Mouse (Mus musculus): ENCODE data around the gene Nup188.

The Nup188 gene

DNA sequence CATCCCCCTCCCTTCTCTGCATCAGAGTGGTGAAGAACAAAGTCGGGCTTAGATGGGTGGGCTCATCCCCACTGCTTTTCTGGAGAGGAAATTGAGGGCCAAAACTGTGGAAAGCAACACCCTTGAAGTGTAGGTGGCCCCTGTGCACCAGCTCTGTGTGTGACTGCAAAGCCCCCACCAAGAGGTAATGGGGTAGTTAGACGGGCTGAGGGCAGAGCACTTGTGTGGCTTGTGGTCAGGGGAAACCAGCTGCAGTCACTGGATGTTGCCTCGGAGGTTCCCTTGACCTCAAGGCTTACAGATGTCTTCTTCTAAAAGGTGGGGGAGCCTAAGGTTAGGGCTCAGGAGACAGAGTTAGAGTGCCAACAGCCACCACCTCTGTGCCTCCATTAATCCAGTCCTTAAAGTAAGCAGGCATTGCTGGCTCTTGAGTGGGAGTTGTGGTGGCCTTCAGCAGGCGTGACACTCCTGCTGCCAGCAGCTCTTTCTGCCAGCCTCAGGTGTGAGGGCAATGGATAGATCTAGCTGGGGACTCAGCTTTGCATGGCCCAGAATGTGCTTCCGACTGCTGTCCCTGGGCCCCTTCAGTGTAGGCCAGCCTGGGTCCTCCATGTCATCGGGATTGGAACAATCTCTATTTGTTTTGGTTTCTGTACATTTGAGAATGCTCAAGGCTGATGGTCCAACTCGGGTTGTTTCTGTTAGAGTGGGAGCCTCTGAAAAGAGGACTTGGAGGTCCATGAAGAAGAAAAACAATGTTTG lies 28.3 kb upstream of the Nup188 start:
- peak; percentile 94 for DNase-seq

DNA sequence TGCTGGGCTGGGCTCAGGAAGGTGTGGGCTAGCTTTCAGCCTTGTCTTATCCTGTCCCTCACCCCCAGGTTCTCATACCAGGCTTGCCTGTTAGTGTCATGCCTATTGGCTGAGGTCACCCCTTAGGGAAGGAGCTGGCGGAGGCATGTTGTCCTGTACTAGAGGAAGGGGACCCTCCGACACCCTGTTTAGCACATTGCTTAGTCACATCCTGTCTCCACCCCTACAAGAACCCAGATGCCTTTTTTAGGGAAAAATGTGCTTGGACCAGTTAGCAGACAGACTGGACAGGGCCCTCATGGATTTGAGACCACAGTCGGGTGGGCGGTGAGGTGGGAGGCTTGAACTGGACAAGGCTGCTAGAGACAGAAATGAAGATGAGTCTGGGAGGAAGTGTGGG lies 27.6 kb upstream of the Nup188 start:
- peak; percentile 100 for DNase-seq

DNA sequence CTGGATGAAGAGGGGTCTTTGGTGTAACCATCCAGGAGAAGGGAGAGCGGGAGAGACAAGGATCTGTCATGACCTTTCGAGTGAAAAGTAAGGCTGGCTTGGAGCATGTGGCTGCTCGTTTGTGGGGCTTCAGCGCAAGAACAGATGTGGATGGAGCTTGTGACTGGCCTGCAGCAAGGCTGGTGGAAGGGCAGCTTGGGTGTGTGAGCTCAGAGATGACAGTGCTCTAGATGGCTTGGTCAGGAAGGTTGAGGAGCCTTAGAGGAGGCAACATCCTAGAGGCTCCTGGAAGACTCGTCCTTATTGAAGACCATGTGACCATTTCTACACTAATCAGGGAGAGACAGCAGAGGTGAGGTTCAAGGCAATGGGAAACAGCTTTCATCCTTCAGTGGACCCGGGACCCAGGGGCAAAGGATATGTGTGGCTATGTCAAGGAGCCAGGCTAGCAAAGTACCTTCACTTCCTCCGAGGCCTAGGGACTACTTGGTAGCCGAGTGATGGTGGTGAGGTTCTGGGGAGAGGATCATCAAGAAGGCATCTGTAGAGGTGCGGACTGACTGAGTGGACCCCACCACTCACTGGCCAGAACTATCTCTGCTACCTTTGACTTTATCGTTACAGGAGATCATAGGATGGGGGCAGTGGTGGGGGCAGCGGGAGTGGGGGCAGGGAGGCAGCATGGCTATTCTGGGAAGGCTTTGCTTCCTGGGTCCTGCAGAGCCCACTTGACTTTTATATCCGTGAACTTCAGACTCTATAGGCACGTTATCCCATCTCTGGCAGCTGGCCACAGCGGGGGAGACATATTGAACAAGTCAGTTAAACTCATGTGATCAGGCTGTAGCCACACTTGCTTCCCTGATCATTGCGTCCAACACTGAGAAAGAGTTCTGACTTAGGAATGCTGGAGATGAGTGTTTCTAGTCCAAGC lies 26.8 kb upstream of the Nup188 start:
- peak; percentile 95 for DNase-seq

DNA sequence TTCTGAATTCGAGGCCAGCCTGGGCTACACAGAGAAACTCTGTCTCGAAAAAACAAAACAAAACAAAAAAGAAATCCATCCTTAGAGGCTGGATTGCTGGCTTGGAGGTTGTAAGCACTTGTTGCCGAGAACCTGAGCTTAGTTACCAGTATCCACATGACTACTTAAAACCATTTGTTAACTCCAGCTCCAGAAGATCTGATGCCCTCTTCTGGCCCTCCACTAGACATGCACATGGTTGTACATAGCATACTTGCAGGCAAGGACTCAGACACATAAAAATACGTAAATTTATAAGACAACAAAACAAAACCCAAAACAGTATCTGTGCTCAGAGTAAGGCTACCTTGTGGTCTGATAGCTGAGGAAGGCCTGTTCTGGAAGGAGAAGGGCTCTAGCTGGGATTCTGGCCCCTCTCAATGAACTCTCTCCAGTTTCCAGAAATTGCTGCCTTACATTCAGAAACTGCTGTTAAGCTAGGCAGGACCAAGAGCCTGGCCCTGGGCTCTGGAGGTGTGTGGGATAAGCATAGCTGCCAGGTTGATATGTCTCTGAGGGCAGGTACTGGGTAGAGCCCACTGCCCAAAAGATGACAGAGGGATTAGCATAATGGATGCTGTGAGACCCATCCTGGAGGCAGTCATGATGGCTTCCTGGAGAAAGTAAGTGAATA lies 25.0 kb upstream of the Nup188 start:
- peak; percentile 90 for DNase-seq

DNA sequence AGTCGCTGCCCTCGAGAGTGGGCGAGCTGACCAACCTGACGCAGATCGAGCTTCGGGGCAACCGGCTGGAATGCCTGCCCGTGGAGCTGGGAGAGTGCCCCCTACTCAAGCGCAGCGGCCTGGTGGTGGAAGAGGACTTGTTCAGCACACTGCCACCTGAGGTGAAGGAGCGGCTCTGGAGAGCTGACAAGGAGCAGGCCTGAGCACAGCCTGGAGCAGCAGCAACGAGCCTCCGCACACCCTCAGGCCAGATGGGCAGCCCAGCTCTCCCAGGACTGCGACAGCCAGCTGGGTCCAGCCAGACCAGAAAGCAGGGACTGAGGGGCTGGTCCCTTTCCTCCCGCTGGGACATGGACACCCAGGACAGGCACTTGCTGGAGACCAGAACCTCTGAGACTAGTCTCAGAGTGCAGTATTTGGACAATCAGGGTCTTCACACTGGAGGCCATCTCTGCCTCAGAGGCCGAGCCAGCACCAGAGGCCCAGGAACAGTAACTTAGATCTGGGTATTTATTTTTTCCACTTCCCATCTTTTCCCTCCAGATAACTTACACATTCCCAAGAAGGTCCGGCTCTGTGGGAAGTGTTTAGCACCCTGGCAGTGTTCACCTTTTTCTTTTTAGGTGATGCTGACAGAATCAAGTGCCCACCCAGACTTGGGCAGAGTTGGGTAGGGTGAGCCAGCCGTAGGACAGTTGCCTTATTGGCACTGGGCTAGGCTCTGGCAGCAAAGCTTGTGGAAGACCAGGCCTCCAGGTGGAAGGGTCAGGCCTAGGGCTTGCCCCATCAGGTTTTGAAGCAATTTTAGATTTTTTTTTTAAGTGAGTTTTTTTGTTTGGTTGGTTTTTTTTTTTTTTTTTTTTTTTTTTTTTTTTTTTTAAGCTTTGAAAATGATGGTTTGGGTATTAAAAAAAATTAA lies 24.0 kb upstream of the Nup188 start:
- DNase-seq: peak; percentile 94

DNA sequence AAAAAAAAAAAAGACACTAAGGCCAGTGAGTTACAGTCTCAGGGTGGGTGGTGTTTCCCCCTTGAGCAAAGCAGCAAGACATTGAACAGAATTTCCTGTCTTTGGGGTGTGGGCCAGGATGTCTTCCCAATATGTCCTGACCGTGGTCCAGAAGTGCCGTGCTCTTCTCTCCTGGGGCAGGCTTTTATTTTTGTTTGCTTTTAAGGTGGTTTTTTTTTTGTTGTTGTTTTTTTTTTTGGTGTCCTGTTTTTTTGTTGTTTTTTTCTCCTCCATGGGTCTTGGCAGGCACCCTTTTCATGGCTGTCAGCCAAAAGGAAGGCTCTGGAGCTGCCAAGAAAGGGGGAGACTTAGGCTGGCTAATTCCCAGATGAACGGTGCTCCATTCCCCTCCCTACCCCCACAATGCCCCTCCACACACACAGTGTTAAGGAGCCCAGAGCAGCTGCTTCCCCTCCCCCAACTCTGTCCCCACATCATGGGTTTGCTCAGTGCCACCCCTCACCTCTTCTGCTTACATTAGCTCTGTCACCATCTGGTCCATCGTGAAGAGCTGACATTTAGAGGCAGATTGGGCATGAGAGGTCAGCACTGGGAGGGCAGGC lies 23.3 kb upstream of the Nup188 start:
- DNase-seq: peak; percentile 97

DNA sequence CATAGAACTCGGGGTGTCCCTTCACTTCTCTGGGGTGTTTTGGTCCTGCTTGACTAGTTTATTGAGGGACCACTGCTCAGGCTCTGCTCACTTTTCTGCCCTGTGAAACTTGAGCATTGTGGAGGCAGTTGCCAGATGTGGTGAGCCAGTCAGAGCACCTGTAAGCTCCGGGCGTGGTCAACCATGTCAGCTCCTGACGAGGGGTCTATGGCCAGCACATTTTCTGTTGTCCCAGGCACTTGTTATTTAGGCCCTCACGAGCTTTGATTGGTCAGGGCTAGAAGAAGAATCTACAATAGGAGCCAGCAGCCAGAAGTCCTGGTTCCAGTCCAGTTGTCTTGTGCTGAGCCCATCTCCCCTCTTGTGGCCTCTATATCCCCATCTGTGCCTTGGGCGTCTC lies 22.4 kb upstream of the Nup188 start:
- peak; percentile 93 for DNase-seq

DNA sequence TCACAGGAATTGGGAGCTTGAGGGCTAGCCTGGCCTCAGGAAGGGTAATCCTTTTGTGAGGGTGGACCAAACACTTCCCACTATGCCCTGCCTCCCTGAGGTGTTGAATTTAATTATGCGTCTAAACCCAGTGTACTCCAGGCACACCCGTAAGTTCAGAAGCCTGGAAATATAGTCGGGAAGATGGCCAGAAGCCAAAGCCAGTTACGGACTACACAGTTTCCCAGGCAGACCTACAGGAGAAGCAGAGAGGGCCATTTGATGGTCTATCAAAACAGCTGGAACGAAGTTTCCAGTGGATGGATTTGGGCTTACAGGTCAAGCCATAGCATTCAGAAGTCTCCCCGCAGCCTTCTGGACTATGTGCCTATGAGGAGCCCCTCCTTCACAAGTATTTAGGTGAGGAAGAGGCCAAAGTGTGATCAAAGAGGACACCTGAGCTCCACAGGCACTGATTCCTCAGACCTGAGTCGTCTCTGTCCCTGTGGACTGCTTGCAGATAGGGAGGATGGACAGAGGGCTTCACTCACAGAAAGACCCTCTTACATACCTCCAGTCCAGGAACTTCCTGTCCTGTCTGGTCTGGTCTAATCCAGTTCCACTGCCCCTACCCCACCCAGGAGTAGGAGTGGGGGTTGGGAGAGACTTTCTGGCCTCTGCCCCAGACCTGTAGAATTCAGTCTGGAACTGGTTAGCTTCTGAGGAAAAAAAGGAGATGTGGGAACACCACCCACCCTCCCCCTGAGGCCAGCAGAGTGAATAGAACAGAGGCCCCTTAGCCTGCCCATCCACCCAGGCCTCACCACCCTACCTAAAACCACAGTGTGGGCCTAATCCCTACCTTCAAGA lies 21.3 kb upstream of the Nup188 start:
- peak; percentile 95 for DNase-seq

DNA sequence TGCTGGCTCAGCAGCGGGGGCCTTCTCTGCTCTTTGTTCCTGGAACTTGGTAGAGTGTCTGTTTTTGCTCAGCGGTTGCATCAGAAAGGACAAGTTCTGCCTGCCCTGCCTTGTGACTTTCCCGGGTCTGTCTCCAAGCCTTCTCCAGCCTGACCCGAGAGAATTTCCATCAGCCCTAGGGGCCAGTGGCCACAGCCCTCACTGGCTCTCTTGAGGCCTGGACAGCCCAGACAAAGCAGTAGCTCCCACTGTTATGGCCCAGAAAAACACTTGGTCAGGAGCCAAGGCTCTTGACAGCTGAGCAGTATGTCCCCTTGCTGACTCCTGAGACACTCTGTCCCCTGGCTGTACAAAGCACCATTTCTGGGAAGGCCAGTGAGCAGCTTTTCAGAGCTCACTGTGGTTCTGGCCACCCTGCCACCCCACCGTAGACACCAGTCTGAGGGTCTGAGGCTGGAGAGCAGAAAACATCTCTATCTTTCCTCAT lies 20.4 kb upstream of the Nup188 start, which contains the start of gene Phyhd1:
TSS of gene Phyhd1 (plus strand) at position 437 of the 487 bp plus-strand sequence.
- DNase-seq: peak; percentile 100

DNA sequence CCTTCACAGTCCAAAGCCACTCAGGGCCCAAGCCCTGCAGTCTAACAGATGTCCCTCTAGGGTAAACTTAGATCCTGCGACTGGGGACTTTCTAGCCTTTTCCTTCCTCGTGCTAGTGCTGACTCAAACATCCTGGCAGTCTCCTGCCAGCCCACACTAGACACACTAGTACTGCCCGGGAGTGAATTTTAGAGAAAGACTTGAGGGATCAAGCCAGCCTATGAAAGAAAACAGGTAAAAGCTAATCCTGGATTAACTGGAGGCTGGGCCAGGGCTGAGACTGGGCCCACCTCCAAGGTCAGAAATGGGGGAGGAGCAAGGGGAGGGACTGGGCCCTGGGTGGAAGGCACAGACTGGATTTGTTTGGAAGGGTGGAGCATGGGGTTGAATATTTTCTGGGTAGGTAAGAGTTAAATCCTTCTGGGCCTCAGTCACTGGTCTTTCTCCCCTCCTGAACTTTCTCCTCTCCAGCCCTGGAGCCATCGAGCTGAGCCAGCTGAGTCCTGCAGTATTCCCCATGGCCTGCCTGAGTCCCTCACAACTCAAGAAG lies 19.7 kb upstream of the Nup188 start:
- peak; percentile 98 for DNase-seq

DNA sequence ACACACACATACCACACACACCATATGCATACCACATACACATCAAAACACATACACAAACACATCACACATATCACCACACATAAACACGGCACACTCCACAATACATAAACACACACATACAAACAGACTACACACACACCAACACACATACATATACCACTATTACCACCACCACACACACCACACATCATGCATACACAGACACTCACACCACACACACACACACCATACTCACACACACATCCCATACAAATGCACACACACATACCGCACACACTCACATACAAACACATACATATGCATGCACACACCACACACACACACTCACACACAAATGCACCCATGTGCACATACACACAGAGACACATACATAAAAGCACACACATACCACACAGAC lies 18.7 kb upstream of the Nup188 start:
- DNase-seq: no peak

DNA sequence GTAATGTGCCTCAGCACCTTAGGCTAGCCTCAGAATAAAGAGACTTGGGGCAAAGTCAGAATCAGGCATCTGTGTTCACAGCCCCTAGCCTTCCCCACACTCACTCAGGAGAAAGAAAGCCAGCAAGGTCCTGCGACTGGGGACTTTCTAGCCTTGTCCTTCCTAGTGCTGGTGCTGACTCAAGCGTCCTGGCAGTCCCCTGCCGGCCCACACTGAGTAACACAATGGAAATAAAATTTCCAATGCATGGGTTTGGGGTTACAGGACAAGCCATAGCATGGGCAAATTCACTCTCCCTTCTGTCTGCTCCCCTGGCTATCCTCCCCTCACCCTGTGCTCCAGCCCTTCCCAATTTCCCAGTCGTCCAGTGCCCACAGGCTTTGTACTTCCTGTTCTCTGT lies 17.8 kb upstream of the Nup188 start:
- peak; percentile 93 for DNase-seq

DNA sequence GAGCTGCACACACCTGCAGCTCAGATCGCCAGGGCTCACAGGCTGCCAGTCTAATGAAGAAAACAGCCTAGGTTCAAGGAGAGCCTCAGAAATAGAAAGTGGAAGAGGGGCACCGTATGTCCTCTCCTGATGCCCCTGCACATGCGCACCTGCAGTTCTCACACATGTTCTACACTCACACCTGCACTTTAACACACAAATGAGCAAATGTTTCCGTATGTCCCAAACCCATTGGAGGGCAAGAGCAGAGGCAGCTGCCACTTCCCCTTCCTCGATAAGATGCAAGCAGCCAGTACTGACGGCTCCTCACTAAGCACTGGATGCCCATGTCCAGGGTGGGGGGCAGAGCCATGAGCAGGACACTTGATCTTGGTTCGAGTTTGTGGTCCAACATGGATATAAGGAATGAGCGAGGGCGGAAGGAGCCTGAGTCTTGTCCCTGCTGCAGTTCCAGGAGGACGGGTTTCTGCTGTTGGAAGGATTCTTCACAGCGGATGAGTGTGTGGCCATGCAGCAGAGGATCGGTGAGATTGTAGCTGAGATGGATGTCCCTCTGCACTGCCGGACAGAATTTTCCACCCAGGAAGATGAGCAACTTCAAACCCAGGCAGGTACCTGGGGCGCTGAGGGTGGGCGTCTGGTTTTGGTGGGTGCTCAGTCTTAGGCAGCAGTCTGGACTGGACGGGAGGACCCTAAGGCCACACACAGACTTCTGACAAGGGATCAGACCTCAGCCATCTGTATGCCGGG lies 16.8 kb upstream of the Nup188 start:
- DNase-seq: peak; percentile 95

DNA sequence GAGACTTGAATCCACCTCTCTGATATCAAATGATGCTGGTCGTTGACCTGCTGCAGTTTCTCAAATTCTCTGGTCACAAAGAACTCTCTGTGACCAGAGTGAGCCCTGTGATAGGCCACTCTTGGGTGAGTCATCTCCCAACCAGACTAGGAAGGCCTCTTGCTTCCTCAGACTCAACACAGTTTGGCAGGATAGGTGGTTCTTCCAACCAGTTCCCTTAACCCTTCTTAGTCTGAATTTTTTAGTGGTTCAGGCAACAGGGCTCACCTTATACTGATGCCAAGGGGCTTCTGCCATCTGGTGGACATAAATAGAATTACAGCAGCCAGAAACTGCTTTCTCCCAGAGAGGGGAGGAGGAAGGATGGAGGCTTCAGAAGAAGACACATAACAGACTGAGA lies 16.1 kb upstream of the Nup188 start:
- DNase-seq: peak; percentile 99

DNA sequence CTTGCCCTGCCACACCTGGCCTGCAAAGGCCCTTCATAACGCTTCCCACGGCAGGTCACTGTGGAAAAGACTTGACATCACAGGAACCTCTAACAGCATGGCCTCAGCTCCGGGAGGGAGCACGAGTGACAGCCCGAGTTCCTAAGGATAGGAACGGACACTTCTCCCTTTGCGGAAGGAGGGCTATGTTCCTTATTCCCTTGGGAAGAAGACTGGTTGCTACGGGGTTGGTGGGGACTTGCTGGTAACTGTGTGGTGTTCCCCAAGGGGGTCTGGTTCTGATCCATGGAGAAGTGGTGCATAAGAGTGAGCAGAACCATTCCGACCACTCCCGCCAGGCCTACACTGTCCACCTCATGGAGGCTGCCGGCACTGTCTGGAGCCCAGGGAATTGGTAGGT lies 5.5 kb upstream of the Nup188 start, which contains the start of gene Gm28038:
TSS of gene Gm28038 (plus strand) at position 301 of the 400 bp plus-strand sequence.
- DNase-seq: peak; percentile 86

DNA sequence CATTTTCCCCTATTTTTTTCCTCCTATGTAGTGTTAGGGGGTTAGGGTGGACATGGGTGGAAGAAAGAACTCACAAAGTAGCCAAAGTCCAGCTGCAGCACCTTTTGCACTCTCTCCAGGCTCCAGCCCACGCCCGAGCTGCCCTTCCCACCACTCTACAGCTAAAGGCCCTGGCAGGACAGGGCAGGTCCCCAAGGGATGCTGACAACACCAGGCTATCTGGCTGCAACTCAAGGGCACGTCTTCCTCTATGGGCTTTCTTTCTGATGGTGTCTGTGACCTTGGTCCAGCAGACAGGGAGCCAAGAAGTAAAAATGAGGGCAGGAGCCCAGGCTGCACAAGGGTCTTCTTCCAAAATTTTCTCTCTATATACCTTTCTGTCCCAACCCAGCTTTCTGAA lies 4.5 kb upstream of the Nup188 start:
- peak; percentile 91 for DNase-seq

DNA sequence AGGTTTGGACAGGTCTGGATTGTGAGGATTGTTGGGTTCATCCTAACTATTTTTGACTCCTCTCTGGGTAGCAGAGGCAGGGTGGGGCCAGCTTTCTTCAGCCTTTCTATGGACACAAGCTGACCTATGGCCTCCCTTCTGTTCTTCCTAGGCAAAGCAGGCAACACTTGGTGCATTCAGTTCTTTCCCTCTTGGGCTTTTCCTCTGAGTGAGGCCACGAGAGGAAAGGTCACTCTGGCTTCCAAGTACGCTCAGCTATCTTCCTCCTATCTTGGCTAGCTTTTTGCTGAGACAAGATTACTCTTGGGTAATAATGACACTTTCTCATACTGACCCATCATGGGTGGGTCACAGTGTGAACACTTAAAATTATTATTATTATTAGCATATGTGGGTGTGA lies 3.0 kb upstream of the Nup188 start:
- no peak for DNase-seq

DNA sequence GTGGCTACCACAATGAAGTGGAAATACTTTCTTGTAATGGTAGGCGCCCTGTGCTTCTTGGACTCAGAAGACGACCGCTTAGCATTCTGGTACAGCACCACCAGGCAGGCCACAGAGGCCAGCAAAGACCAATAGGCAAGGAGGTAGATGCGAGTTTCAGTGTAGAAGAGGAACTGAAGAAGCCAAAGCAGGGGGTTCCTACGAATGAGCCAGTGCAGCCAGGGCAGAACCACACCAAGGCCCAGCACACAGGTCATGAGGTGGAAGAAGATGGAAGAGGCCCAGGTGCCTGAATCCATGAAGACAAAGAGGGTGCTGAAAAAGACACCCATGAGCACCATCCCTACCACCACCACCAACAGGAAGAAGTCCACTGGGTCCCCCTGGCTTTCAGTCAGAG lies 1.2 kb upstream of the Nup188 start:
- peak; percentile 90 for DNase-seq

DNA sequence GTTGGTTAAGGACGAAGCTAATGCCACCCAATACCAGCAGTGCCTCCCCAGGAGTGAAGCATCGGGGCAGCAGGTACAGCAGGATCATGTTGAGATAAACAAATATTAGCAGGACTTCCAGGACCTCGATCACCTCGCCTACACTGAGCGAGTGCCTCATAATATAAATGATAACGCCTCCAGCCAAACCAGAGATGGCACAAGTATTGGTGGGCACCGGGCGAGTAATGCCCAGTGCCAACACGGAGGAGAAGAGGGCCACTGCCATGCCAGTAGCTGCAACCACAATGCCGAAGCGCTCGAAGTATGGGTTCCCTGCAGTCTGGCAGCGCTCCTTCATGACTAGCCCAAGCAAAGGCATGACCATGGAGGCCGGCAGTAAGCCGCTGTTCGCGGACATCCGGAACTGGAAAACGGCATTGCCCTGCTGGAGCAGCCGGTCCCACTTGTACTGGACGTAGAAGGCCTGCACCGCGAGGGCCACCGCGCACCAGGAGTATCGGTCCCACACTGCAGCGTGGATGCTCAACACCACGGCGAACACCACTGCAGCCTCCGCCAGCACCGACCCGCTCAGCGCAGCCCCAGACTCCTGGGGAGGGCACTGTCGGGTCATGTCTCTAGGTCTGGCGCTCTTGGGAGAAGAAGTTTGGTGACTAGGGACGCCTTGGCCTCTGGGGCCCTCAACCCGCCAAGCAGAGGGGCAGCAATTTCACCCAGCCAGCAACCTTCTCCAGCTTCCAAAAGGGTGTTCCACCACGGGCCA lies 598 bp upstream of the Nup188 start:
- peak; percentile 92 for DNase-seq
